Mouse (Mus musculus): ENCODE measurements around the gene Psg26.
"Not testable (repeated sequence)": the region's sequence is repeated elsewhere in the genome, so short reads cannot be mapped to it uniquely, and the experiment has no call there.

Gene Psg26

GRCm38 (mm10) chr7:18484077-18484476 lies at the start of gene Psg26:
Gene Psg26 (minus strand): TSS chr7:18484177.
- DNase-seq, result no peak

GRCm38 (mm10) chr7:18533420-18533819 lies 49.4 kb upstream of the Psg26 start:
- DNase-seq, result no peak

DNA sequence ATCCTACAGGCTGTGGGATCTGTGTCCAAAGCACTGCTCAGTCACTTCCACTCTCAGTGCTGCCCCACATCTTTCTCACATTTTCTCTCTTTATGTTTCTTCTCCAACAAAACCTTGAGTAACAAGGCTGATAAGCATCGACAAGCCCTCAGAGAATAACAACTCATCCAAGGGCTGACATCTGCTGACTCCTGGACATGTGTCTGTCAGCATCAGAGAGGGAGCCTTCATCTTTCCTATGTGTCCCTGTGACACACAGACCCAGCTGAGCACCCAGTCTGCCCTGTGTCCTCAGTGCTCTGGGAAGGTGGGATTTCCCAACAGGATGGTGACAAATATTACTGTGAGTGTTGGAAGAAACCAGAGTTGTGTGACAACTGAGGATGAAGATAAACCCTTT lies 48.2 kb upstream of the Psg26 start, which contains the start of gene Psg25:
TSS of gene Psg25 (minus strand) at position 101 of the 400 bp plus-strand sequence.
- DNase-seq, result no peak

DNA sequence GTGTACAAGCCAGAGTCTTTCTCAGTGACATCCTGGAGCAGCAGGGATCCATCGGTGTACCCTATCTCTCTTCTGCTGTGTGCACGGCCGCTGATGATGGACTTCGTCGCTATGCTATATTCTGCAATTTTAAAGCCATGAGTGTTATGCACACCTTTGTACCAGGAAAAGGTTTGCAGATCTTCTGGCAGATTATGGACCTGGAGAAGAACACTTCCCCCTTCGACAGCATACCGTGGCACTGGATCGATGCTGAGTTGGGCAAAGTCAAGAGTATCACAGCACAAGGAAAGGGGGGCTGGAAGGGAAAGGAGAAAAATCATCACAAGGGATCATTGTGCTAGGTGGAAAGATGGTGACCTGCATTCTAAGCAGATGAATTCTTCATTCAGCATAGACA lies 40.7 kb upstream of the Psg26 start:
- no peak for DNase-seq

GRCm38 (mm10) chr7:18512848-18513247 lies 28.9 kb upstream of the Psg26 start:
- DNase-seq, result not testable (repeated sequence)

- DNase-seq, result not testable (repeated sequence)
Measured at GRCm38 (mm10) chr7:18512417-18512816, 28.4 kb upstream of the Psg26 start.

DNA sequence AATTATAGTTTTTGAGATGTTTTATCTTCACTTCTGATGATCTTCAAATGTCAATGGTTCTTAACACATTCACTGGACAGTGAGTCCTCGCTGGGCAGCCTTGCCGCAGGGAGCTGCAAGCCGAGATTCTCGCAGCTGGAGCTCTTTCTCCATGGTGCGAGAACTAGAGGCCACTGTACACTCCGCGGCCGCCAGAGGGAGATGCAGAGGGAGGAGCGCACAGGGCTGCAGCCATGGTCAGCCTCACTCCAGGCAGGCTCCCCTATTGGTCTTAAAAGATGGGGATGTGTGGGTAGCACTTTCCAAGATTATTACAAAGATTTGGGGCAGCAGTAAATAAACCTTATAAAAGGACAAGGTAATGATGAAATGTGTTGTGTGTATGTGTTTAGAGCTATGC lies 27.5 kb upstream of the Psg26 start:
- DNase-seq, result peak; percentile 13

GRCm38 (mm10) chr7:18431941-18432340 lies 52.0 kb downstream of the Psg26 start, which contains the start of gene Psg28:
Gene Psg28 (minus strand): TSS chr7:18432041.
- DNase-seq, result not testable (repeated sequence)

Measured in kidney, adult 9 months (tissue).